Mouse (Mus musculus) neural tube, embryonic 12.5 days (tissue): Measurements from ENCODE around the gene Trank1. TPM values are rescaled to one million over a fixed set of nuclear protein-coding genes. Genes with fewer than 3 reads are reported as not detected.

Experiments used
- ATAC-seq: fragments of 200-750 bp; cut with Nextera tagmentation; 2 replicates; pipeline ENCODE4 v1.8.0; 2017; ENCODE audit warnings: low read depth, mild to moderate bottlenecking, moderate TSS enrichment, moderate library complexity; ENCODE audit not compliant: low FRiP score
- H3K27ac ChIP-seq: fragments of 300-500 bp; sonication (generic); 2 replicates; pipeline ENCODE4 v1.5.1; 2016
- H3K27me3 ChIP-seq: fragments of 300-500 bp; sonication (generic); replicated peaks from 2 replicates; pipeline ENCODE4 v1.6.1; 2016; ENCODE audit warnings: mild to moderate bottlenecking
- H3K36me3 ChIP-seq: fragments of 300-500 bp; sonication (generic); 2 replicates; pipeline ENCODE4 v1.6.1; 2016; ENCODE audit warnings: mild to moderate bottlenecking
- H3K4me1 ChIP-seq: fragments of 300-500 bp; sonication (generic); 2 replicates; pipeline ENCODE4 v1.6.1; 2016
- H3K4me2 ChIP-seq: fragments of 300-500 bp; sonication (generic); replicated peaks from 2 replicates; pipeline ENCODE4 v1.6.1; 2016; ENCODE audit warnings: mild to moderate bottlenecking
- H3K4me3 ChIP-seq: fragments of 300-500 bp; sonication (generic); 2 replicates; pipeline ENCODE4 v1.5.1; 2016
- H3K9ac ChIP-seq: fragments of 300-500 bp; sonication (generic); 2 replicates; pipeline ENCODE4 v1.6.1; 2016; ENCODE audit warnings: mild to moderate bottlenecking
- H3K9me3 ChIP-seq: fragments of 300-500 bp; sonication (generic); 2 replicates; pipeline ENCODE4 v1.6.1; 2016; ENCODE audit warnings: mild to moderate bottlenecking
- WGBS: fragments of 180-500 bp; shearing (Covaris S2); methylation state at CpG from one replicate; pipeline ENCODE4 v1.1.7; 2016; 5-methylcytosine and 5-hydroxymethylcytosine counted together
- polyA plus RNA-seq: library from polyadenylated mRNA; unstranded; fragments of >200 nt; fragmentation: Nextera tagmentation; extraction: Ambion mirVana; gene quantifications from 2 replicates; pipeline ENCODE4 v1.2.1, GENCODE M21; 2016

Gene Trank1
- polyA plus RNA-seq, 1 experiment from 2014 or later: 1.0 TPM

GRCm38 (mm10) chr9:111408012-111408411, 96.5 kb downstream of the Trank1 start:
- H3K9ac ChIP-seq: no peak overlapping the region
- no peaks in the 10 kb centered on the region for H3K36me3 ChIP-seq
- H3K27me3 ChIP-seq: no peaks in the 10 kb centered on the region
- no peak for ATAC-seq
- WGBS: 83% methylated on average over 6 of the region's 6 CpGs
- no peak overlapping the region for H3K4me2 ChIP-seq
- H3K4me1 ChIP-seq: peaks cover 3% of the 10 kb centered on the region; the same call in 1 of the 2 replicates
- H3K9me3 ChIP-seq: no peaks in the 10 kb centered on the region
- H3K27ac ChIP-seq: no peak overlapping the region
- H3K4me3 ChIP-seq: no peak overlapping the region

GRCm38 (mm10) chr9:111408427-111408826, 96.9 kb downstream of the Trank1 start:
- WGBS: 87% methylated on average over 10 of the region's 10 CpGs
- no peak for ATAC-seq
- H3K4me1 ChIP-seq: peaks cover 3% of the 10 kb centered on the region; the same call in 1 of the 2 replicates
- H3K36me3 ChIP-seq: no peaks in the 10 kb centered on the region
- H3K9me3 ChIP-seq: no peaks in the 10 kb centered on the region
- H3K4me2 ChIP-seq: no peak overlapping the region
- no peak overlapping the region for H3K9ac ChIP-seq
- H3K4me3 ChIP-seq: no peak overlapping the region
- no peaks in the 10 kb centered on the region for H3K27me3 ChIP-seq
- H3K27ac ChIP-seq: no peak overlapping the region

GRCm38 (mm10) chr9:111412471-111413160, 101.1 kb downstream of the Trank1 start:
- 58% methylated on average over 16 of the region's 16 CpGs for WGBS
- H3K36me3 ChIP-seq: no peaks in the 10 kb centered on the region
- peak; percentile 72 for ATAC-seq
- no peak overlapping the region for H3K27ac ChIP-seq
- H3K9ac ChIP-seq: no peak overlapping the region
- peaks cover 3% of the 10 kb centered on the region; the same call in 1 of the 2 replicates for H3K4me1 ChIP-seq
- H3K4me2 ChIP-seq: peak overlapping the region; percentile 28
- H3K4me3 ChIP-seq: no peak overlapping the region
- no peaks in the 10 kb centered on the region for H3K27me3 ChIP-seq
- no peaks in the 10 kb centered on the region for H3K9me3 ChIP-seq

GRCm38 (mm10) chr9:111421862-111422261, 110.3 kb downstream of the Trank1 start:
- H3K27me3 ChIP-seq: no peaks in the 10 kb centered on the region
- no peak overlapping the region for H3K9ac ChIP-seq
- WGBS: 83% methylated on average over 2 of the region's 2 CpGs
- peaks cover 4% of the 10 kb centered on the region for H3K4me1 ChIP-seq
- H3K36me3 ChIP-seq: no peaks in the 10 kb centered on the region
- H3K4me2 ChIP-seq: no peak overlapping the region
- no peak for ATAC-seq
- H3K27ac ChIP-seq: no peak overlapping the region
- H3K4me3 ChIP-seq: no peak overlapping the region
- H3K9me3 ChIP-seq: no peaks in the 10 kb centered on the region

GRCm38 (mm10) chr9:111422567-111422966, 111.0 kb downstream of the Trank1 start:
- H3K9me3 ChIP-seq: no peaks in the 10 kb centered on the region
- H3K27ac ChIP-seq: no peak overlapping the region
- 75% methylated on average over 5 of the region's 5 CpGs for WGBS
- H3K4me3 ChIP-seq: no peak overlapping the region
- no peak for ATAC-seq
- H3K4me2 ChIP-seq: no peak overlapping the region
- H3K4me1 ChIP-seq: peaks cover 4% of the 10 kb centered on the region
- H3K36me3 ChIP-seq: no peaks in the 10 kb centered on the region
- no peaks in the 10 kb centered on the region for H3K27me3 ChIP-seq
- H3K9ac ChIP-seq: no peak overlapping the region

- Histone ChIP-seq H3K36me3 (no peaks in the 10 kb centered on the region), H3K9ac (no peak overlapping the region), H3K27ac (no peak overlapping the region), H3K9me3 (no peaks in the 10 kb centered on the region), H3K27me3 (no peaks in the 10 kb centered on the region), H3K4me3 (no peak overlapping the region), H3K4me1 (peaks cover 4% of the 10 kb centered on the region), H3K4me2 (no peak overlapping the region)
- 54% methylated on average over 6 of the region's 6 CpGs for WGBS
- 0 out of 2 replicates have a peak, but pooled peaks have one; percentile 41 for ATAC-seq
Observed at GRCm38 (mm10) chr9:111425113-111425512, 113.6 kb downstream of the Trank1 start.

- H3K27ac ChIP-seq: no peak overlapping the region
- no peaks in the 10 kb centered on the region for H3K27me3 ChIP-seq
- WGBS: 72% methylated on average over 4 of the region's 4 CpGs
- ATAC-seq: no peak
- no peaks in the 10 kb centered on the region for H3K36me3 ChIP-seq
- no peaks in the 10 kb centered on the region for H3K9me3 ChIP-seq
- H3K4me1 ChIP-seq: peaks cover 4% of the 10 kb centered on the region
- no peak overlapping the region for H3K4me2 ChIP-seq
- no peak overlapping the region for H3K9ac ChIP-seq
- no peak overlapping the region for H3K4me3 ChIP-seq
Observed at GRCm38 (mm10) chr9:111425952-111426351, 114.4 kb downstream of the Trank1 start.

GRCm38 (mm10) chr9:111427891-111428555, 116.5 kb downstream of the Trank1 start:
- 88% methylated on average over 9 of the region's 9 CpGs for WGBS
- Histone ChIP-seq H3K9ac (no peak overlapping the region), H3K4me3 (no peak overlapping the region), H3K27me3 (no peaks in the 10 kb centered on the region), H3K4me1 (peaks cover 4% of the 10 kb centered on the region), H3K9me3 (no peaks in the 10 kb centered on the region), H3K36me3 (no peaks in the 10 kb centered on the region), H3K27ac (no peak overlapping the region), H3K4me2 (no peak overlapping the region)
- ATAC-seq: no peak

- Histone ChIP-seq H3K27ac (no peak overlapping the region), H3K36me3 (no peaks in the 10 kb centered on the region), H3K4me3 (no peak overlapping the region), H3K9me3 (no peaks in the 10 kb centered on the region), H3K27me3 (no peaks in the 10 kb centered on the region), H3K4me1 (peaks cover 4% of the 10 kb centered on the region), H3K9ac (no peak overlapping the region), H3K4me2 (no peak overlapping the region)
- no peak for ATAC-seq
- 79% methylated on average over 8 of the region's 8 CpGs for WGBS
Observed at GRCm38 (mm10) chr9:111428698-111429362, 117.3 kb downstream of the Trank1 start.

- WGBS: 63% methylated on average over 2 of the region's 2 CpGs
- no peak overlapping the region for H3K4me3 ChIP-seq
Observed at GRCm38 (mm10) chr9:111429363-111429750, 117.8 kb downstream of the Trank1 start.

GRCm38 (mm10) chr9:111435429-111435828, 123.9 kb downstream of the Trank1 start:
- no peaks in the 10 kb centered on the region for H3K36me3 ChIP-seq
- no peaks in the 10 kb centered on the region for H3K9me3 ChIP-seq
- H3K4me1 ChIP-seq: peaks cover 7% of the 10 kb centered on the region; the same call in 1 of the 2 replicates
- ATAC-seq: no peak
- H3K9ac ChIP-seq: no peak overlapping the region
- H3K27me3 ChIP-seq: peaks cover 22% of the 10 kb centered on the region
- no peak overlapping the region for H3K27ac ChIP-seq
- H3K4me3 ChIP-seq: no peak overlapping the region
- 76% methylated on average over 2 of the region's 2 CpGs for WGBS
- H3K4me2 ChIP-seq: no peak overlapping the region

More at GRCm38 (mm10) chr9:111429363-111429750, 117.8 kb downstream of the Trank1 start:
- H3K36me3 ChIP-seq: no peaks in the 10 kb centered on the region
- ATAC-seq: no peak
- no peaks in the 10 kb centered on the region for H3K27me3 ChIP-seq
- no peak overlapping the region for H3K27ac ChIP-seq
- H3K9ac ChIP-seq: no peak overlapping the region
- no peak overlapping the region for H3K4me2 ChIP-seq
- H3K9me3 ChIP-seq: no peaks in the 10 kb centered on the region
- peaks cover 4% of the 10 kb centered on the region for H3K4me1 ChIP-seq
